Mouse (Mus musculus) neural tube, embryonic 12.5 days (tissue): ENCODE results near the gene Hoxb6. TPM values are rescaled to one million over a fixed set of nuclear protein-coding genes. Genes with fewer than 3 reads are reported as not detected.

Experiments
- ATAC-seq: fragments of 200-750 bp; cut with Nextera tagmentation; 2 replicates; pipeline ENCODE4 v1.8.0; 2017; ENCODE audit warnings: low read depth, mild to moderate bottlenecking, moderate TSS enrichment, moderate library complexity; ENCODE audit not compliant: low FRiP score
- H3K27ac ChIP-seq: fragments of 300-500 bp; sonication (generic); 2 replicates; pipeline ENCODE4 v1.5.1; 2016
- H3K27me3 ChIP-seq: fragments of 300-500 bp; sonication (generic); replicated peaks from 2 replicates; pipeline ENCODE4 v1.6.1; 2016; ENCODE audit warnings: mild to moderate bottlenecking
- H3K36me3 ChIP-seq: fragments of 300-500 bp; sonication (generic); 2 replicates; pipeline ENCODE4 v1.6.1; 2016; ENCODE audit warnings: mild to moderate bottlenecking
- H3K4me1 ChIP-seq: fragments of 300-500 bp; sonication (generic); 2 replicates; pipeline ENCODE4 v1.6.1; 2016
- H3K4me2 ChIP-seq: fragments of 300-500 bp; sonication (generic); replicated peaks from 2 replicates; pipeline ENCODE4 v1.6.1; 2016; ENCODE audit warnings: mild to moderate bottlenecking
- H3K4me3 ChIP-seq: fragments of 300-500 bp; sonication (generic); 2 replicates; pipeline ENCODE4 v1.5.1; 2016
- H3K9ac ChIP-seq: fragments of 300-500 bp; sonication (generic); 2 replicates; pipeline ENCODE4 v1.6.1; 2016; ENCODE audit warnings: mild to moderate bottlenecking
- H3K9me3 ChIP-seq: fragments of 300-500 bp; sonication (generic); 2 replicates; pipeline ENCODE4 v1.6.1; 2016; ENCODE audit warnings: mild to moderate bottlenecking
- WGBS: fragments of 180-500 bp; shearing (Covaris S2); methylation state at CpG from one replicate; pipeline ENCODE4 v1.1.7; 2016; 5-methylcytosine and 5-hydroxymethylcytosine counted together
- polyA plus RNA-seq: library from polyadenylated mRNA; unstranded; fragments of >200 nt; fragmentation: Nextera tagmentation; extraction: Ambion mirVana; gene quantifications from 2 replicates; pipeline ENCODE4 v1.2.1, GENCODE M21; 2016

Hoxb6 gene
- polyA plus RNA-seq, 1 experiment from 2014 or later: 151 TPM

- H3K4me2 ChIP-seq: peak overlapping the region; percentile 100
- WGBS: under 1% methylated on average over 49 of the region's 49 CpGs
- H3K27ac ChIP-seq: peak overlapping the region; percentile 99
- ATAC-seq: no peak
- H3K36me3 ChIP-seq: peaks cover 3% of the 10 kb centered on the region; the same call in 1 of the 2 replicates
- peak overlapping the region; percentile 99 for H3K4me3 ChIP-seq
- 0 out of 2 replicates have a peak, but pooled peaks cover 3% of the 10 kb centered on the region for H3K27me3 ChIP-seq
- no peaks in the 10 kb centered on the region for H3K9me3 ChIP-seq
- peak overlapping the region; percentile 100 for H3K9ac ChIP-seq
- H3K4me1 ChIP-seq: peaks cover 29% of the 10 kb centered on the region
These were observed 9.4 kb upstream of the Hoxb6 start for GRCm38 (mm10) chr11:96282795-96283430.

- Histone ChIP-seq H3K27ac (peak overlapping the region; percentile 99), H3K27me3 (0 out of 2 replicates have a peak, but pooled peaks cover 3% of the 10 kb centered on the region), H3K9ac (peak overlapping the region; percentile 100), H3K4me2 (peak overlapping the region; percentile 100), H3K4me1 (peaks cover 30% of the 10 kb centered on the region), H3K9me3 (no peaks in the 10 kb centered on the region), H3K4me3 (peak overlapping the region; percentile 99), H3K36me3 (peaks cover 3% of the 10 kb centered on the region; the same call in 1 of the 2 replicates)
- WGBS: under 1% methylated on average over 49 of the region's 49 CpGs
- ATAC-seq: no peak
These were observed 8.1 kb upstream of the Hoxb6 start for GRCm38 (mm10) chr11:96284041-96284749.

- 0 out of 2 replicates have a peak, but pooled peaks cover 3% of the 10 kb centered on the region for H3K27me3 ChIP-seq
- WGBS: under 1% methylated on average over 37 of the region's 37 CpGs
- peak overlapping the region; percentile 100 for H3K4me2 ChIP-seq
- H3K4me1 ChIP-seq: peaks cover 26% of the 10 kb centered on the region
- peaks cover 3% of the 10 kb centered on the region; the same call in 1 of the 2 replicates for H3K36me3 ChIP-seq
- ATAC-seq: peak; percentile 78
- H3K4me3 ChIP-seq: peak overlapping the region; percentile 99
- peak overlapping the region; percentile 100 for H3K9ac ChIP-seq
- H3K9me3 ChIP-seq: no peaks in the 10 kb centered on the region
- peak overlapping the region; percentile 99 for H3K27ac ChIP-seq
These were observed 7.2 kb upstream of the Hoxb6 start for GRCm38 (mm10) chr11:96284774-96285734.

DNA sequence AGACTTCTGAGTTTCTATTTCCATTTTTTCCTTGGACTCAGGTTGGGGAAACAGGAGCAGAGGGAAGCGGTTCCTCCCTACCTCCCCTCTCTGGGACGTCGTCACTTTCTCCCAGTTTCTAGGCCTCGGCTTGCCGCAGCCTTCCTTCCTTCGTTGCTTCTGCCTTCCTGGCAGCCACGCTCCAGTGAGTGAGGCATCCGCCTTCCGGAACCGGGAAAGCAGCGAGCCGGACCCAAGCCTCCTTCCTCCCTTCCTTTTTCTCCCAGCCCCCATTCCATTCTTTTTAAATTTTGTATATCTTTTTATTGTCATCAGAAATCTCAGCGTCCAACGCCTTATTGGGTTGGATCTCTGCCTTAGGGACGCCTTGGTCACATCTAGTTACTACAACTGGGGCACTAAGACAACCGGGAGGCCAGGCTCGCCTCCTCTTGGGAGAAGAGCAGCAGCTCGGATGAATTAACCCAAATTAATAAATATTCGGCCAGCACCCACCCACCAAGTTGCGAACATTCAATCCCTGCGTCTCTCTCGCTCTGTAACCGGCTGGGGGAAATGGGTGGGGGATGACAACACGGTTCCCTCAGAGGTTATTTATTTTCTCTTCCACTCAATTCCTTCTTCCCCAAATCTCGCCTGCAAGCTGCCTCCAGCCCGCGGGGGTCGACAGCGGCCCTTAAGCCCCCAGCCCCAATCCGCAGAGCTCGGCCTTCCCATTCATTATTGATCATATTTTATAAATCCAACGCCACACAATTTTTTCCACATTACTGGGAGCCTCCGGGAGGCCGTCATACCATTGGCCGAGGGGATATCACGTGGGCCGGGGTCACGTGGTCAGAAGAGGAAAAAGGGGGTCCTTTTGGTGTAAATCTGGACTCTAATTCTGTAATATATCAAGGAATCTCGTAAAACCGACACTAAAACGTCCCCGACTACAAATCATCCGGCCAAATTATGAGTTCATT, 6.2 kb upstream of the Hoxb6 start, which contains the start of gene Hoxb7:
Hoxb7 (plus strand) TSS at position 853 of the 968 bp plus-strand sequence.
- Histone ChIP-seq H3K27ac (peak within 1 kb of the TSS; percentile 99), H3K36me3 (peaks cover 3% of the 10 kb centered on the region; the same call in 1 of the 2 replicates), H3K4me1 (peaks cover 30% of the 10 kb centered on the region), H3K9me3 (no peaks in the 10 kb centered on the region), H3K4me3 (peak within 1 kb of the TSS; percentile 99), H3K9ac (peak within 1 kb of the TSS; percentile 100), H3K27me3 (0 out of 2 replicates have a peak, but pooled peaks cover under 1% of the 10 kb centered on the region), H3K4me2 (peak within 1 kb of the TSS; percentile 100)
- ATAC-seq: peak; percentile 19; the same call in 1 of the 2 replicates
- under 1% methylated on average over 43 of the region's 43 CpGs for WGBS

GRCm38 (mm10) chr11:96286739-96287385, 5.4 kb upstream of the Hoxb6 start:
- peaks cover 3% of the 10 kb centered on the region; the same call in 1 of the 2 replicates for H3K36me3 ChIP-seq
- H3K4me2 ChIP-seq: peak overlapping the region; percentile 100
- under 1% methylated on average over 55 of the region's 55 CpGs for WGBS
- peak overlapping the region; percentile 100 for H3K9ac ChIP-seq
- H3K27ac ChIP-seq: peak overlapping the region; percentile 99
- peaks cover 26% of the 10 kb centered on the region for H3K4me1 ChIP-seq
- no peaks in the 10 kb centered on the region for H3K9me3 ChIP-seq
- no peaks in the 10 kb centered on the region for H3K27me3 ChIP-seq
- ATAC-seq: peak; percentile 8; the same call in 1 of the 2 replicates
- H3K4me3 ChIP-seq: peak overlapping the region; percentile 99

DNA sequence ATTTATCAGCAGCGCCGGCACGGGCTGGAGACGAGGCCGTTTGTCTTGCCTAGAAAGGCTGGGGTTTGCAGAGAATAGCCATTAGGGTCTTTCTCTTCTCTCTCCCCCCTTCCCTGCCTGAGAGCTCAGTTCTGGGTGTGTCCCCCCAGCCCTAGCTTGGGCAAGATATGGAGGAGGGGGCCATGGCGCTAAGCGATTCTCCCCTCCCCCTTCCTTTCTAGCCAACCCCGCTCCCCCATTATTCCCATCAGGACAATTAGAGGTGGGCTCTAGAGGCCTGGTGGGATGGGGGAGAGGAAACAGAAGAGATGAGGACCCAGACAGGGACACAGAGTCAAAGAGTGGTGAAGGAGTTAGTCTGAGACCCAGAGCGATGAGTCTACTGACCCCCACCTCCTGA, 4.9 kb upstream of the Hoxb6 start:
- ATAC-seq: peak; percentile 31
- Histone ChIP-seq H3K36me3 (peaks cover 3% of the 10 kb centered on the region; the same call in 1 of the 2 replicates), H3K4me1 (peaks cover 26% of the 10 kb centered on the region), H3K4me2 (peak overlapping the region; percentile 100), H3K27ac (peak overlapping the region; percentile 99), H3K4me3 (peak overlapping the region; percentile 99), H3K9me3 (no peaks in the 10 kb centered on the region), H3K9ac (peak overlapping the region; percentile 100), H3K27me3 (no peaks in the 10 kb centered on the region)
- WGBS: under 1% methylated on average over 9 of the region's 9 CpGs

DNA sequence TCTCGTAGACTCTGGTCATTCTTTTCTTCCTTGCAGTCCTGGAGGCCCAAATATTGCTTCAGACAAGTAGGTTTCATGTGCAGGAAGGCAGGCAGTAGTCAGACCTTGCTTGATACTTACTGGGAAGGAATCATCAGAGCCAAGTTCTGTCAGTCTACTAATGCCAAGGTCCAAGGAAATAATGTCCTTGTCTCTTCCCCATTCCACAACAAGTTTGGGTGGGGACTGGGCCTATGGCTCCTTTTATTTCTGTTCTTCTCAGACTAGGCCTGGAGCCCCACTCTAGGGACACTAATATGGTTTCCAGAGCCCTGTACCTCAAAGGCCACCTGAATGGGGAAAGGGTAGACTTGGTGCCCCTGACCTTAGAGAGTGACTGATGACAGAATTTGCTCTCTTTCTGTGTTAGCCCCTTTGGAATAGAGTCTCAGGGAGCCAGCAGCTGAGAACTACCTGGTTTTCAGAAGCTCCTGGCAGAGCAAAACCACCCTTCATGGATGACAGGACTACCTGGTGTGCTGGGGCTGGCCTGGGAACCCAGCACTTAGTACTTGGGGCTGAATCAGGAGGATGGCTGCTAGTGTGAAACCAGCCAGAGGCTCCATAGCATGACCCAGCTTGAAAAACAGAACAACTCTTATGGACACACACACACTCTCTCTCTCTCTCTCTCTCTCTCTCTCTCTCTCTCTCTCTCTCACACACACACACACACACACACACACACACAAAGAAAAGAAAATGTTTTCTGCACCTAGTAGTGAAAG, 3.6 kb upstream of the Hoxb6 start:
- WGBS: 11% methylated on average over 1 of the region's 1 CpGs
- Histone ChIP-seq H3K4me3 (peak overlapping the region; percentile 99), H3K9ac (peak overlapping the region; percentile 100), H3K9me3 (no peaks in the 10 kb centered on the region), H3K4me2 (peak overlapping the region; percentile 100), H3K27ac (peak overlapping the region; percentile 99), H3K27me3 (no peaks in the 10 kb centered on the region), H3K36me3 (peaks cover 3% of the 10 kb centered on the region; the same call in 1 of the 2 replicates), H3K4me1 (peaks cover 26% of the 10 kb centered on the region)
- ATAC-seq: no peak

GRCm38 (mm10) chr11:96289293-96289692, 3.0 kb upstream of the Hoxb6 start:
- Histone ChIP-seq H3K27ac (peak overlapping the region; percentile 99), H3K4me3 (peak overlapping the region; percentile 99), H3K4me2 (peak overlapping the region; percentile 100), H3K9ac (peak overlapping the region; percentile 100), H3K36me3 (peaks cover 2% of the 10 kb centered on the region; the same call in 1 of the 2 replicates), H3K27me3 (no peaks in the 10 kb centered on the region), H3K4me1 (peaks cover 26% of the 10 kb centered on the region), H3K9me3 (no peaks in the 10 kb centered on the region)
- 5% methylated on average over 21 of the region's 21 CpGs for WGBS
- ATAC-seq: no peak

DNA sequence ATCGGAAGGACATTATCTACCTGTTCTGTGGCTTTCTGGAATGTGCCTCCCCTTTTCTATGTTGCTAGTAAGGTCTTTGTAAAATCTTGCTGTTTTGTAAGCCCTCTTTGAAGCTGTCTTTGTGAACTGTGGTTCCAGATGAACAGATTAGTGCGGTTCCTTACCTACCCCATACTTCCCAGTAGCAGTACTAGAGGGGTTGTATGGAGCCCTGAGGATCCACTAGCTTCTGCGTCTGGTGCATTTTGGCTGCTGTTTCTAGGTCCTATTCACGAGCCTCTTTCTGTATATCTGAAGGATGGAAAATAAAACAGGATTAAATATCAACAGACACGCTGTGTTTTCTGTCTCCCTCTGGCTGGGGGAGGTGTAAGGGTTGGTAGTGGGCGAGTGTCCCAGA, 2.4 kb upstream of the Hoxb6 start:
- peak overlapping the region; percentile 100 for H3K4me2 ChIP-seq
- H3K4me1 ChIP-seq: peaks cover 26% of the 10 kb centered on the region
- no peaks in the 10 kb centered on the region for H3K36me3 ChIP-seq
- ATAC-seq: no peak
- peak overlapping the region; percentile 100 for H3K9ac ChIP-seq
- no peaks in the 10 kb centered on the region for H3K27me3 ChIP-seq
- H3K4me3 ChIP-seq: peak overlapping the region; percentile 99
- 17% methylated on average over 6 of the region's 6 CpGs for WGBS
- peak overlapping the region; percentile 99 for H3K27ac ChIP-seq
- H3K9me3 ChIP-seq: no peaks in the 10 kb centered on the region
